Mouse (Mus musculus) neutrophil, adult 83 days (primary cell): Measurements from ENCODE around the gene H2al1a. TPM values are rescaled to one million over a fixed set of nuclear protein-coding genes. Genes with fewer than 3 reads are reported as not detected.

Experiments
- total RNA-seq, 2 experiments: library from RNA; stranded (reverse); gene quantifications; one replicate each; pipeline ENCODE4 v1.2.4; 2023

H2al1a gene
- not detected for total RNA-seq

DNA sequence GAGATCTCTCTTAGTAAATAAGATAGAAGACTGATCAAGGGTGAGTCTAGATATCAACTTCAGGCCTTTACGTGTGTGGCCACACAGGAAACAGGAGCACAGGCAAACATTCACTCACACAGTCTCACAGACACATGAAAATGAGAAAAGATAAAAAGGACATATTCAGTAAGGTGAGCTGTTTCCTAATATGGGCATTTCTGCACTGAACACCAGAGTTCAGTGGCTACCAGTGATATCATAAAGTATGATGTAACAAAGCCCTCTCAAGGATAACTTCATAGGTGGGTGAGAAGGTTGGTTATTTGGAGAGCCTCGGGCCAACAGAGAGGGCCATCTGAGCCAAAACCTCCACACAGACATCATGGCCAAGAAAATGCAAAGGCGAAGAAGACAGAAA lies at the start of gene H2al1a:
H2al1a (plus strand) TSS at position 301 of the 400 bp plus-strand sequence.

GRCm38 (mm10) chrX:11302132-11302531 lies 3.1 kb downstream of the H2al1a start, which contains the start of gene H2al1b:
Gene H2al1b (plus strand): TSS chrX:11302432.

DNA sequence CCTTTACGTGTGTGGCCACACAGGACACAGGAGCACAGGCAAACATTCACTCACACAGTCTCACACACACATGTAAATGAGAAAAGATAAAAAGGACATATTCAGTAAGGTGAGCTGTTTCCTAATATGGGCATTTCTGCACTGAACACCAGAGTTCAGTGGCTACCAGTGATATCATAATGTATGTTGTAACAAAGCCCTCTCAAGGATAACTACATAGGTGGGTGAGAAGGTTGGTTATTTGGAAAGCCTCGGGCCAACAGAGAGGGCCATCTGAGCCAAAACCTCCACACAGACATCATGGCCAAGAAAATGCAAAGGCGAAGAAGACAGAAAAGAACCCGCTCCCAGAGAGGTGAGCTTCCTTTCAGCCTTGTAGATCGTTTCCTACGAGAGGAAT lies 6.3 kb downstream of the H2al1a start, which contains the start of gene H2al1c:
H2al1c (plus strand) TSS at position 301 of the 400 bp plus-strand sequence.

GRCm38 (mm10) chrX:11308524-11308923 lies 9.5 kb downstream of the H2al1a start, which contains the start of gene H2al1d:
Gene H2al1d (plus strand): TSS chrX:11308824.

GRCm38 (mm10) chrX:11311634-11312033 lies 12.6 kb downstream of the H2al1a start, which contains the start of gene H2al1e:
Gene H2al1e (plus strand): TSS chrX:11311934.

DNA sequence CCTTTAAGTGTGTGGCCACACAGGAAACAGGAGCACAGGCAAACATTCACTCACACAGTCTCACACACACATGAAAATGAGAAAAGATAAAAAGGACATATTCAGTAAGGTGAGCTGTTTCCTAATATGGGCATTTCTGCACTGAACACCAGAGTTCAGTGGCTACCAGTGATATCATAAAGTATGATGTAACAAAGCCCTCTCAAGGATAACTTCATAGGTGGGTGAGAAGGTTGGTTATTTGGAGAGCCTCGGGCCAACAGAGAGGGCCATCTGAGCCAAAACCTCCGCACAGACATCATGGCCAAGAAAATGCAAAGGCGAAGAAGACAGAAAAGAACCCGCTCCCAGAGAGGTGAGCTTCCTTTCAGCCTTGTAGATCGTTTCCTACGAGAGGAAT lies 15.8 kb downstream of the H2al1a start, which contains the start of gene H2al1f:
H2al1f (plus strand) TSS at position 301 of the 400 bp plus-strand sequence.

GRCm38 (mm10) chrX:11317956-11318355 lies 18.9 kb downstream of the H2al1a start, which contains the start of gene H2al1g:
Gene H2al1g (plus strand): TSS chrX:11318256.

DNA sequence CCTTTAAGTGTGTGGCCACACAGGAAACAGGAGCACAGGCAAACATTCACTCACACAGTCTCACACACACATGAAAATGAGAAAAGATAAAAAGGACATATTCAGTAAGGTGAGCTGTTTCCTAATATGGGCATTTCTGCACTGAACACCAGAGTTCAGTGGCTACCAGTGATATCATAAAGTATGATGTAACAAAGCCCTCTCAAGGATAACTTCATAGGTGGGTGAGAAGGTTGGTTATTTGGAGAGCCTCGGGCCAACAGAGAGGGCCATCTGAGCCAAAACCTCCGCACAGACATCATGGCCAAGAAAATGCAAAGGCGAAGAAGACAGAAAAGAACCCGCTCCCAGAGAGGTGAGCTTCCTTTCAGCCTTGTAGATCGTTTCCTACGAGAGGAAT lies 22.1 kb downstream of the H2al1a start, which contains the start of gene H2al1h:
H2al1h (plus strand) TSS at position 301 of the 400 bp plus-strand sequence.

GRCm38 (mm10) chrX:11324359-11324758 lies 25.3 kb downstream of the H2al1a start, which contains the start of gene H2al1i:
Gene H2al1i (plus strand): TSS chrX:11324659.

GRCm38 (mm10) chrX:11327522-11327921 lies 28.5 kb downstream of the H2al1a start, which contains the start of gene H2al1j:
Gene H2al1j (plus strand): TSS chrX:11327822.

Other genes with a start within 250 kb of the H2al1a start
- not detected for gene H2al1b, start 3.2 kb downstream of the H2al1a start, total RNA-seq
- gene H2al1c, start 6.4 kb downstream of the H2al1a start, total RNA-seq = not detected
- gene H2al1d, start 9.6 kb downstream of the H2al1a start, total RNA-seq = not detected
- gene H2al1e, start 12.7 kb downstream of the H2al1a start, total RNA-seq = not detected
- gene H2al1f, start 15.9 kb downstream of the H2al1a start, total RNA-seq = not detected
- gene H2al1g, start 19.0 kb downstream of the H2al1a start, total RNA-seq = not detected
- not detected for gene H2al1h, start 22.2 kb downstream of the H2al1a start, total RNA-seq
- gene H2al1i, start 25.4 kb downstream of the H2al1a start, total RNA-seq = not detected
- not detected for gene H2al1j, start 28.6 kb downstream of the H2al1a start, total RNA-seq